In the genomic region with DNA sequence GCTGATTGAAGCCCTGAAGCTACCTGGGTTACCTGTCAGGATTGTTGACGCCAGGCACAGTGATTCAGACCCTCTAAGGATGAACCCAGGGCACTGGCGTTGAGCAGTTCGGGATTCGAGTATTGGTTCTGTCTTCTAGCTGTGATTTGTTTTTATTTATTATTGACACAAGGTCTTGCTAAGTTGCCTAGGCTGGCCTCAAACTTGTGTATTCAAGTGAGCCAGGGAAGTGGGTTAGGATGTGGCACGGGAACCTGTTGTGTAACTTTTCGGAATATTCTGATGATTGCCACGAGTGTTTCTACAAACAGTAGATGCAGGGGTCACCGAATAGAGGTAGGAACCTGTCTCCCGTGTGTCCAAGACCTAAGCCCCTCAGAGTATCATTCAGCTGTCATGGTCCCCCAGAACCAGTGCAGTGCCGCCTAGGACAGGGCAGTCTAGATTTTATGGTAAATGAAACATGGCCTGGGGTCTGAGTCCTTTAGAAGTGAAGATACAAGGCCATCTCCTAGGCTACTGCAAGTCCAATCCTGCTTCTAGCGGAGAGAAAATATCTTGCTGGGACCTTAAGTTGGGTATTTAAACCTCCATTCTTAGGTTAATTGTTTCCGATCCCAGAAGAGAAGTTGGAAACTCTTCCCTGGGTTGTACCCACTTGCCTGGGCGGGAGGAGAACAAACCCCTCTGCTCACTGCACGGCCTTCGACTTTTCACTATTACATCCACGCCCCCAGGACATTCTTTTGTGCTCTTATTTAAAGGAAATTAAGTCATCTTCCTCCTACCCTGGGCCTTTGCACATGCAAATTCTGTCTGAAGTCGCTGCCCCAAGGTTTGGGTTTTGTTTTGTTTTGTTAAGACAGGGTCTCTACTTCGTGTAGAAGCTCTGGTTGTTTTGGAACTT, we compare ENCODE assay signal across 8 mouse cellular contexts. TPM values are rescaled to one million over a fixed set of nuclear protein-coding genes. Genes with fewer than 3 reads are reported as not detected.
DNase-seq lines count a peak whose midpoint lies in the region; ATAC-seq and TF ChIP-seq lines count a peak whose summit lies in the region.

No protein-coding gene starts in this region.

- H3K4me3 ChIP-seq in ES-Bruce4 (ENCODE audit: low read depth, low read length), result peak overlapping the region; percentile 82
- H3K4me3 ChIP-seq in forebrain, embryonic 14.5 days (ENCODE audit: low read depth, low read length), result peak overlapping the region; percentile 59
- H3K4me3 ChIP-seq in liver, embryonic 12.5 days, result peak overlapping the region; percentile 85

- peaks cover 4% of the 10 kb centered on the region for H3K4me1 ChIP-seq in ES-Bruce4 (ENCODE audit: control insufficient read depth, insufficient read depth, low read length)
- H3K4me1 ChIP-seq in forebrain, embryonic 14.5 days (ENCODE audit: control insufficient read depth, insufficient read depth, low read length), result peaks cover 17% of the 10 kb centered on the region
- H3K4me1 ChIP-seq in liver, embryonic 12.5 days, result peaks cover 48% of the 10 kb centered on the region

- H3K4me2 ChIP-seq in forebrain, embryonic 14.5 days (ENCODE audit: low read length), result peak overlapping the region; percentile 84
- H3K4me2 ChIP-seq in liver, embryonic 12.5 days, result peak overlapping the region; percentile 88

- H3K9ac ChIP-seq in ES-Bruce4 (ENCODE audit: low read depth, poor library complexity, severe bottlenecking), result peak overlapping the region; percentile 89
- H3K9ac ChIP-seq in forebrain, embryonic 14.5 days (ENCODE audit: low read length), result peak overlapping the region; percentile 88
- peak overlapping the region; percentile 92 for H3K9ac ChIP-seq in liver, embryonic 12.5 days

- no peak for TF ChIP-seq POLR2A in ES-Bruce4 (IDR thresholded peaks at IDR 0.05; ENCODE audit: insufficient read depth, low read length)

- H3K9me3 ChIP-seq in ES-Bruce4 (replicated peaks; ENCODE audit: control insufficient read depth, insufficient read depth, low read length, poor library complexity, severe bottlenecking), result peaks cover 4% of the 10 kb centered on the region
- no peaks in the 10 kb centered on the region for H3K9me3 ChIP-seq in forebrain, embryonic 14.5 days (replicated peaks; ENCODE audit: control insufficient read depth, low read length)
- H3K9me3 ChIP-seq in liver, embryonic 12.5 days (replicated peaks), result no peaks in the 10 kb centered on the region

- intact Hi-C loops in heart, postnatal 10 days (cut with DNase I), result no loop called here

- TF ChIP-seq EP300 in ES-Bruce4 (IDR thresholded peaks at IDR 0.05; ENCODE audit: insufficient read depth, low read depth, low read length), result peak; percentile 94

- ATAC-seq in forebrain, embryonic 14.5 days, result no peak
- ATAC-seq in liver, embryonic 12.5 days, result no peak

- H3K36me3 ChIP-seq in ES-Bruce4 (ENCODE audit: control insufficient read depth, insufficient read depth, low read length, poor library complexity, severe bottlenecking), result no peaks in the 10 kb centered on the region; the same call in 1 of the 2 replicates
- H3K36me3 ChIP-seq in forebrain, embryonic 14.5 days (ENCODE audit: control insufficient read depth, insufficient read depth, low read length), result 0 out of 2 replicates have a peak, but pooled peaks cover 3% of the 10 kb centered on the region
- peaks cover 17% of the 10 kb centered on the region for H3K36me3 ChIP-seq in liver, embryonic 12.5 days

- peak overlapping the region; percentile 94 for H3K27ac ChIP-seq in ES-Bruce4 (ENCODE audit: insufficient read depth, low read length)
- peak overlapping the region; percentile 94; the same call in 1 of the 2 replicates for H3K27ac ChIP-seq in forebrain, embryonic 14.5 days (ENCODE audit: low read depth, low read length)
- peak overlapping the region; percentile 99 for H3K27ac ChIP-seq in liver, embryonic 12.5 days

- WGBS in forebrain, embryonic 14.5 days, result 29% methylated on average over 18 of the region's 18 CpGs
- WGBS in liver, embryonic 12.5 days (ENCODE audit: insufficient replicate concordance), result 52% methylated on average over 18 of the region's 18 CpGs

- no peak for TF ChIP-seq CTCF in ES-Bruce4 (IDR thresholded peaks at IDR 0.05; ENCODE audit: low read depth, low read length)

- no peaks in the 10 kb centered on the region for H3K27me3 ChIP-seq in ES-Bruce4 (ENCODE audit: control insufficient read depth, insufficient read depth, low read length, poor library complexity, severe bottlenecking)
- H3K27me3 ChIP-seq in forebrain, embryonic 14.5 days (replicated peaks; ENCODE audit: control insufficient read depth, insufficient read depth, low read length), result peaks cover 5% of the 10 kb centered on the region; the same call in 1 of the 2 replicates
- no peaks in the 10 kb centered on the region for H3K27me3 ChIP-seq in liver, embryonic 12.5 days (replicated peaks)

- DNase-seq in heart, adult 8-10 months (ENCODE audit: low spot score), result peak; percentile 31
- DNase-seq in heart, postnatal 10 days, result no peak
- peak; percentile 12 for DNase-seq in forebrain, embryonic 14.5 days (ENCODE audit: low spot score)
- no peak for DNase-seq in urinary bladder, postnatal 10 days (ENCODE audit: low spot score)
- DNase-seq in layer of hippocampus, adult 8-10 months (ENCODE audit: low spot score in 2 of 2), result no peak
- DNase-seq in T-cell, adult 2 months (ENCODE audit: low spot score), result no peak

RNA-seq across cellular contexts. Expression of gene Zfp36l1, which starts 3.6 kb away (rescaled TPM):
- 100 to 1,000 TPM in 1 of 4 experiments, 10 to 100 TPM in 3; 65.0 to 103 (median 80.0) TPM for total RNA-seq in heart, adult 8-10 months (2022)
- 100 to 1,000 TPM; 126 to 152 TPM for total RNA-seq in heart, postnatal 10 days (2021)
- 71.6 and 75.7 TPM in 2 replicates for polyA plus RNA-seq in ES-Bruce4 (2011; ENCODE audit: insufficient read depth, insufficient read length, low read depth, missing spikeins)
- polyA plus RNA-seq in forebrain, embryonic 14.5 days (2014; fragmentation: Nextera tagmentation; extraction: Ambion mirVana), result 39.7 and 45.5 TPM in 2 replicates
- 23.9 and 24.2 TPM in 2 replicates for polyA plus RNA-seq in liver, embryonic 12.5 days (2016; fragmentation: Nextera tagmentation; extraction: Ambion mirVana)
- total RNA-seq in layer of hippocampus, adult 8-10 months (2022), result 10 to 100 TPM; 35.0 to 47.6 (median 42.9) TPM

Comparison
In these comparisons a context has a peak if more than half of its experiments do, and no peak if none do; other contexts are left out.
1. DNase-seq: peak in heart, adult 8-10 months (single experiment) and forebrain, embryonic 14.5 days (single experiment); none in heart, postnatal 10 days (0 of 2), urinary bladder, postnatal 10 days (single experiment), layer of hippocampus, adult 8-10 months (0 of 2) and T-cell, adult 2 months (single experiment).
2. Peak in every context shown above with its lines, with median percentiles within 50 percentile points of each other: H3K27ac ChIP-seq, H3K4me3 ChIP-seq and H3K9ac ChIP-seq.